Mouse (Mus musculus) bone marrow, adult 2 months (tissue): ENCODE results near the gene Atp2c2.

Experiments used
- CTCF ChIP-seq: fragments of 200-500 bp; IDR thresholded peaks from 2 replicates; pipeline ENCODE4 v1.5.1; 2011; ENCODE audit warnings: low read length, control low read depth; ENCODE audit not compliant: control insufficient read depth, insufficient read depth
- POLR2A ChIP-seq: fragments of 200-500 bp; IDR thresholded peaks from 2 replicates; pipeline ENCODE4 v1.6.1; 2011; ENCODE audit warnings: low read depth, mild to moderate bottlenecking, control low read depth, low read length, borderline replicate concordance; ENCODE audit not compliant: control insufficient read depth

- TF ChIP-seq CTCF (no peak), POLR2A (no peak)
These were observed 15.4 kb downstream of the Atp2c2 start for GRCm38 (mm10) chr8:119715221-119715620.
